Mouse (Mus musculus) lung, postnatal 14 days (tissue): ENCODE data around the gene Mettl26.

Experiments
- DNase-seq: peaks from one replicate; pipeline ENCODE4 v3.0.0; 2021

Mettl26 gene

DNA sequence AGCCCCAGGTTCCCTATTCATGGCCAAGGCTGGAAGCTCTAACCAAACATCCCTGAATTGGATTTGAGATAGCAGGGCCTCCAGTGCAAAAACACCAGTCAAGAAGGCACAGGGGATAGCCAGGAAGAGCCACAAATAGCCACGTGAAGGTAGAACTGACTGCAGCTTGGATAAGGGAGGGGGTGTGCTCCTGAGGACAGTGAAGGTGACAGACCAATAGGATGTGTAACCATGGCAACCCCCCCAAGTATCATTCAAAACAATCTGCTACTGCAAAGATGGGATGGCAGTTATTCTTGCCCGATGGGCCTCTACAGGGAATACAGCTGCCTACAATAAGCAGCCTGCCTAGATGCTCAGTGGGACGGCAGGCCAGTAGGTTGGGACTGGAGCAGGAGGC, 37.3 kb upstream of the Mettl26 start:
- no peak for DNase-seq

DNA sequence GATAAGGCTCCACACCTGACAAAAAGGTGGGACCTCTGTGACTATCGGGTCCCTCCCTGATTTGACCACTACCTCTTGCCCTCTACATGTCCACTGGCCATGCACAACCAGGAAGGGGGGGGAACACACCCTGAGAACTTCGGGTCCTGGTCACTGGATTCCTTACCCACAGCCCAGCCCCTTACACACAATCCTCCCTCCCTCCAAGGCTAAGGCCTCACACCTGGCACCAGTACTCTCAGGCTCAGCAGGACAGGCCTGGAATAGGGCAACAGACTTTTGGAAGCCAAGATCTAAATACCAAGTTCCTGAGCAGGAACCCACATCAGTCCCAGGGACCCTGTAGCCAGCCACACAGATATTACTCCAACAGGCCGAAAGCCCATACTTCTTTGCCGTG, 36.0 kb upstream of the Mettl26 start:
- DNase-seq: no peak

DNA sequence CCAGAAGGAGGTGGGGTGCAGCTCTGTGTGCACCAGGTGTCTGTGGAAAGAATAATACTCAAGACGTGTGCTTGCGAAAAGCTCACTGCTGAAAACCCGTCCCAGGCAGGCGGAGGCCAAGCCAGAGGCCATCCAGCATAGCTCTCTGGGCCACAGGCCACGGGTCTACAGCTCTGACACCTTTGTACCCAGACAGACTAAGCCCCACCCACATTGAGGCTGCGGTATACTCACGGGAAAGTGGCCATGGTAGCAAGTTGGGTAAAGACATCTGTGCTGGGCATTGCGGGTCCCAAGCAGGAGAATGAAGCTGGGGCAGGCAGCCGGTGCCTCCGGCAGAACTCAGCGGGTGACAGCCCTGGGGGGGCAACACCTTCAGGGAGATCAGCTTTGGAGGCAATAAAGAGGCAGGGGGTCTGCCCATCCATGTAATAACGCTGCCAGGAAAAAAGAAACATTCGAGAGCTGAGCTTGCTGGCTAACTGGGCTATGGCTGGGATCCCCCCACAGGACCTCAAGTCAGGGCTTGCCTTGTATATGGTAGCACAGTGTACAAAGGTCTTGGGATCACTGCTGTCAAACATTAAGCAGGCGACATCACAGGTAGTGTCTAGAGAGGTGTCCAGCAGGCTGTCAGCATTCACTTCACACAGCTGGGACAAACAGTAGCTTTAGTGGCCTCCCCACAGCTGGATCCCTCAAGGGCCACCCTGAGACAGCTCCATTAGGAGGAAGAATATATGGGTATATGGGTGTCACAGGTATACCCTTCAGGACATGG, 35.2 kb upstream of the Mettl26 start:
- DNase-seq: no peak

DNA sequence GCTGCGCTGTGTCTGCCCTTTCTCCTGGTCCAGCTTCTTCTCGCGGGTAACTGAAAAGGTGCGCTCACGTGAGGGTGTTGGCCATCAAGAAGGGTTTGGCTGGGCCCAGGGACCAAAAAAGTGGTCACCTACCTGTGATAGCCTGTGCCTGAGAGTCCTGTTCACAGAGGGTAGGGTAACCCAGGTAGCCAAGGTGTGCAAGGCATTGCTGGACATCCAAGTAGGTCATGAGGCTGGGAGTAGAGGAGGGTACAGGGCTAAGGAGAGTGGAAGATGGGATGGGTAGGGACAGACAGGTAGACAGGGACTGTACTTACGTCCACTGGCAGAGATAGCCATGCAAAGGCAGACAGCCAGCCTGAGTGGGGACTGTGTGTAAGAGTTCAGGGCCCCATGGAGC, 34.4 kb upstream of the Mettl26 start:
- DNase-seq: no peak

DNA sequence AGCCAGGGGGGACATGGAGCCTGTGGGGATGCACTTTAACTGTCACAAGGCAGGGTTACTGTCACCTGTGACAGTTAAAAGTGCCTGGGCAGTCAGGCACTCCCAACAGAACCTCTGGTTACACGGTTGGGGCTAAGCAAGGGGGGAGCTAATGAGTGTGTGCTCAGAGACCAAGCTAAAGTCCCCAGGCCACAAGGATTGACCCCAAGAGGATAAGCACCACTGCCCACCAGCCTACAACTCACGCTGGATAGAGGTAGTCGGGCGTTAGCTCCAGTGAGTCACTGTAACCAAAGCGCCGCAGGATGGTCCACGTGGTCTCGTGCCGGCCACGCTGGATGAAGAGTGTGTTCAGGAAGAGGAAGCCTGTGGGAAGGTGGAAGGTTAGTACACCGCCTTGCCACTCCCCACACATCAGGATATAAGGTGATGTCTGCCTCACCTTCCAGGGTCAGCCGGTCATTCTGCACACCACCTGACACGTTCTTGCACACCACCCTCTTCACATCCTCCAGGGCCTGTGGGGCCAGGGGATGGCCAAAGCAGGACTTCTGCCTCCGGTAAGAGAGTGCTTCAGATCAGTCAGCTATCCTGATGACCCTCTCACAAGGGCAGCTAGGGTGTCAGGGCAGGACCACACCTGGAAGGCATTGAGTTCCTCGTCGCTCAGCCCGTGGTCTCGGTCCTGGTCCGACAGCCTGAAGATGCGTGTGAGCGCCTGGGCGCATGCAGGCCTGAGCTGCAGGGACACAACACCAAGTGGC, 33.6 kb upstream of the Mettl26 start, which contains the start of gene Gm20683:
Gene Gm20683 (minus strand): TSS at position 647 of the 764 bp plus-strand sequence.
- DNase-seq: no peak

DNA sequence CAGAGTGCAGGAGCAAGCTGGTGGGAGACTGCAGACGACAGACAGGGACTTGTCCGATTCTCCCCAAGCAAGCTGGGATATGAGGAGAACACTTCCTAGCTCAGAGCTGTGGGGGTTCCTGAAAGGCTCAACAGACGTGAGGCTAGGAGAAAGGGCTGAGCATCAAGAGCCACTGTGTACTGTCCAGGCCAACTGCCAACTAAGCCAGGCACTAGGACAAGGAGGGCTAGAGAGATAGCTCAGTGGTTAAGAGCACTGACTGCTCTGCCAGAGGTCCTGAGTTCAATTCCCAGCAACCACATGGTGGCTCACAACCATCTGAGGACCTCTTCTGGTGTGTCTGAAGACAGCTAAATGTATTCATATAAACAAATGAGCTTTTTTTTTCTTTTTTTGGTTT, 32.4 kb upstream of the Mettl26 start:
- no peak for DNase-seq

DNA sequence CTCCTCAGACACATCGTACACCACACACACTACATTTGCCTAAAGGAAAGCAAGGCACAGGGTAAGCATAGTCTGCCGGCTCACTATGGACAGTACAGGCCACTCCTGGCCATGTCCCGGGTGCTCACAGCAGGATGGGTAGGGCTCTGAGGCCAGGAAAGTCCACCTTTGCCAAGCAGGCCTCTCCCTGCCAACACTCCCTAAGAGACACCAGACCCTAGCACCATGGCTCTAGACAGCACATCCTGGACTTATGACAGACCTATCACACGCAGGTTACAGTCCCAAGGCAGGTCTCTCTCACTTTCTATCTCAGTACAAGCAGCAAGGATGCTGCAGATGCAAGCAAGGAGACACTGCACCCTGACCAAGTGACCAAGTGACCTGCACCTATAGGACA, 31.8 kb upstream of the Mettl26 start:
- DNase-seq: no peak

- DNase-seq: no peak
These were observed 31.1 kb upstream of the Mettl26 start for GRCm38 (mm10) chr17:25843636-25844395.

DNA sequence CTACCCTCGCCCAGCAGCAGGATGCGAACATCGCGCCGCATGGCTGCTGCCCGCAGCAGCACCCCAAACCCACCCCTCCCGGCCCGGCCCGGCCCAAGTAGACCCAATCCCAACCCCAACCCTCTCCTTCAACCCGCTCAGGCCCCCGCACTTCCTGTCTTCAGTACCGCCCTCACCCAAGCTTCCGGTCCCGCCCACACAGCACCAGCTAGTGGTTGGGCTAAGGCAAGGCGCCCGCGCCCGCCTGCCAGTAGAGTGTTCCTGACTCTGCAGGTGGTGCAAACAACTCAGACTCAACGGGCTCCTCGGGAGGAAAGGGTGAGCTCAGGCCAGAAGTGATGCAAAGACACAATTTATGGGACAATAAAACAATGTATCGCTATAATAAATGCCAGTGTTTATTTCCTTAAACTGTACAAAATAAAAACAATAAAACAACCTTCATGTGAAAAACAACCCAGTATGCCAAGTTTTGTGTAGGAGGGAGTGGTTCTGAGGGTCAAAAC, 30.4 kb upstream of the Mettl26 start, which contains the start of gene Rhot2:
Gene Rhot2 (minus strand): TSS at position 456 of the 506 bp plus-strand sequence.
- peak; percentile 96 for DNase-seq

- no peak for DNase-seq
These were observed 14.6 kb upstream of the Mettl26 start for GRCm38 (mm10) chr17:25860229-25860628.

GRCm38 (mm10) chr17:25860832-25861703, 13.8 kb upstream of the Mettl26 start, which contains the start of gene Wdr90:
Gene Wdr90 (minus strand): TSS chr17:25861501.
- peak; percentile 91 for DNase-seq

GRCm38 (mm10) chr17:25861704-25862612, 12.9 kb upstream of the Mettl26 start:
- DNase-seq: no peak

DNA sequence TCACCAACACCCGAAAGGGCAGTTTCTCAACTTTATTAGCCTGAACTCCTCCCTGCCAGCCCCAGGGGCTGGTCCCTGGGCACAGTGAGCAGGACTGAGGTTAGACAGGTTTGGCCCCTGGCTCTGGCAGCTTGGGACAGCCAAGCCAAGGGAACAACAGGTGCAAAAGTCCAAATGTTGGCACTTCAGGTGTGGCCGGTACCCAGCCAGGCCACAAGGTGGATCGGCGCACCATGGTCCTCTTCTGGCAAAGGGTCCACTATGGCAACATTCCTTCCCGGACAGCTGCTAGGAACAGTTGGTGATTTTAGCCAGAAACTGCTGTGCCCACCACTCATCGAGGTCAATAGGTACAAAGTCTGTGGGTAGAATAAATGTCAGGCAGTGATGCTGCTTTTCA, 11.2 kb upstream of the Mettl26 start:
- no peak for DNase-seq

- DNase-seq: no peak
These were observed 10.6 kb upstream of the Mettl26 start for GRCm38 (mm10) chr17:25864311-25864710.

GRCm38 (mm10) chr17:25865288-25865687, 9.6 kb upstream of the Mettl26 start:
- no peak for DNase-seq

DNA sequence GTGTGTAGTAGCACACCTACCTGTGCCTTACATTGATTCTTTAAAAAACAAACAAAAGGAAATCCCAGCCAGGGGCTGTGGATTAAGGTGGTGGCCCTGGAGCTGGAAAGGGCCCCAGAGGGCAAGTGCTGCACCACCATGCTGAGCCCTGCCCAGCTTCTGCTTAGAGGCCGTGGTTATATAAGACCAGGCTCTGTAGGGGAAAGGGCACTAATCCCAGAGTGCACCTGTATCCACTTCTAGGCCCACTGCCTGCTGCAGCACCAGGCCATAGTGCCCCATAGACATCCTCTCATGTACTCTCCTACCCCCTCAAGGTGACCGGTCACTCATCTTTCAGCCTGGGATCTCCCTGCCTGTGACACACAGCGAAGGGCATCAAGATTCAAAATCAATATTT, 8.7 kb upstream of the Mettl26 start:
- DNase-seq: no peak

DNA sequence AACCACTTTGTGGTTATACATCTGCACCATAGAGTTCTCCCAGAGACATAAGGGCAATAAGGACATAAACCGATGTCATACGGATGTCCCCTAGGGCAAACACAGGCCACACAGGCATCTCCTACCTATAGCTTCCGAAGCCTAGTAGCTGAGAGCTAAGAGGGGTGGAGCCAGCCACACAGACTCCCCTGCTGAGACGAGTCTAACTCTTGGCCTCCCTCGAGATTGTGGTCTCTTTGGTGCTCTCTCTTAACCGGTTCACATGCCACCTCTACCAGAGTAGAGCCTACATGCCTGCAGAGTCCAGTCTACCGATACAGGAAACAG, 7.4 kb upstream of the Mettl26 start:
- DNase-seq: no peak

- peak; percentile 52 for DNase-seq
These were observed 6.9 kb upstream of the Mettl26 start for GRCm38 (mm10) chr17:25867836-25868600.

GRCm38 (mm10) chr17:25868601-25869191, 6.2 kb upstream of the Mettl26 start, which contains the start of gene Mcrip2:
Gene Mcrip2 (minus strand): TSS chr17:25868764.
- peak; percentile 83 for DNase-seq

- no peak for DNase-seq
These were observed 5.4 kb upstream of the Mettl26 start for GRCm38 (mm10) chr17:25869498-25869897.
